Mouse (Mus musculus) left cerebral cortex, postnatal 14 days (tissue): ENCODE measurements around the gene Kctd11. TPM values are rescaled to one million over a fixed set of nuclear protein-coding genes. Genes with fewer than 3 reads are reported as not detected.

Experiments
- DNase-seq, 2 experiments: peaks; one replicate each; pipeline ENCODE4 v3.0.0; 2021 to 2022; ENCODE audit warnings: low spot score in 2 of 2, mixed read lengths in 1 of 2
- intact Hi-C: fragments of 180-260 bp; cut with DNase I; formaldehyde crosslinking; loops from one replicate; pipeline ENCODE4 v1.15.1; 2025
- total RNA-seq, 2 experiments: library from RNA; stranded (reverse); gene quantifications; 2 replicates each; pipeline ENCODE4 v1.2.3; 2021

Gene Kctd11
- total RNA-seq, 2 experiments from 2014 or later: 0.86 to 1.4 TPM

GRCm38 (mm10) chr11:69858113-69858998 lies 22.9 kb downstream of the Kctd11 start, which contains the start of gene Tnk1:
TSS of gene Tnk1 (minus strand) at chr11:69858730.
- no peak for DNase-seq
- intact Hi-C loops: no loop called here

- DNase-seq: no peak
- intact Hi-C loops: no loop called here
Observed at GRCm38 (mm10) chr11:69855347-69855746, 25.9 kb downstream of the Kctd11 start.

GRCm38 (mm10) chr11:69854680-69855079 lies 26.5 kb downstream of the Kctd11 start:
- DNase-seq: no peak
- intact Hi-C loops: no loop called here

GRCm38 (mm10) chr11:69853994-69854393 lies 27.2 kb downstream of the Kctd11 start:
- intact Hi-C loops: no loop called here
- DNase-seq: no peak

- intact Hi-C loops: no loop called here
- DNase-seq: no peak
Observed at GRCm38 (mm10) chr11:69850754-69851153, 30.5 kb downstream of the Kctd11 start.

- no peak for DNase-seq
- intact Hi-C loops: loop anchor here (5.0 kb wide), 1 partner anchor 52 kb away; the partner anchor contains the start of genes 2810408A11Rik and Neurl4
Observed at GRCm38 (mm10) chr11:69849884-69850283, 31.3 kb downstream of the Kctd11 start.

- intact Hi-C loops: loop anchor here (5.0 kb wide), 1 partner anchor 53 kb away; the partner anchor contains the start of genes 2810408A11Rik and Neurl4
- DNase-seq: no peak
Observed at GRCm38 (mm10) chr11:69849128-69849527, 32.1 kb downstream of the Kctd11 start.

GRCm38 (mm10) chr11:69848021-69848420 lies 33.2 kb downstream of the Kctd11 start:
- no peak for DNase-seq
- intact Hi-C loops: loop anchor here (5.0 kb wide), 1 partner anchor 54 kb away; the partner anchor contains the start of genes 2810408A11Rik and Neurl4

- intact Hi-C loops: loop anchor here (5.0 kb wide), 1 partner anchor 55 kb away; the partner anchor contains the start of genes 2810408A11Rik and Neurl4
- no peak for DNase-seq
Observed at GRCm38 (mm10) chr11:69846738-69847688, 34.2 kb downstream of the Kctd11 start.

- peak; percentile 81 to 83 for DNase-seq
- intact Hi-C loops: loop anchor here (5.0 kb wide), 1 partner anchor 56 kb away; the partner anchor contains the start of genes 2810408A11Rik and Neurl4
Observed at GRCm38 (mm10) chr11:69846198-69846680, 35.0 kb downstream of the Kctd11 start, which contains the start of gene Plscr3. TSS of gene Plscr3 (plus strand) at chr11:69846376.

GRCm38 (mm10) chr11:69838714-69839104 lies 42.5 kb downstream of the Kctd11 start:
- intact Hi-C loops: loop anchor here (5.0 kb wide), 1 partner anchor 81 kb away; the partner anchor contains the start of gene Polr2a
- no peak for DNase-seq

- peak; percentile 97 to 99 for DNase-seq
- intact Hi-C loops: loop anchor here (2.0 to 5.0 kb wide), 2 partner anchors 35 to 81 kb away; partner anchors contain the start of gene Polr2a
Observed at GRCm38 (mm10) chr11:69837952-69838713, 43.1 kb downstream of the Kctd11 start, which contains the start of gene Tmem256. TSS of gene Tmem256 (plus strand) at chr11:69838514.

GRCm38 (mm10) chr11:69837604-69837951 lies 43.6 kb downstream of the Kctd11 start, which contains the start of gene Nlgn2:
TSS of gene Nlgn2 (minus strand) at chr11:69837784.
- peak in 1 of 2 experiments; percentile 77 for DNase-seq
- intact Hi-C loops: loop anchor here (2.0 to 5.0 kb wide), 2 partner anchors 35 to 80 kb away; partner anchors contain the start of gene Polr2a

GRCm38 (mm10) chr11:69836703-69837576 lies 44.3 kb downstream of the Kctd11 start:
- DNase-seq: peak; percentile 44
- intact Hi-C loops: loop anchor here (2.0 to 5.0 kb wide), 2 partner anchors 34 to 80 kb away; partner anchors contain the start of gene Polr2a

GRCm38 (mm10) chr11:69835966-69836335 lies 45.3 kb downstream of the Kctd11 start:
- DNase-seq: no peak

GRCm38 (mm10) chr11:69835326-69835965 lies 45.8 kb downstream of the Kctd11 start:
- intact Hi-C loops: loop anchor here (5.0 kb wide), 1 partner anchor 78 kb away; the partner anchor contains the start of gene Polr2a
- no peak for DNase-seq

More at GRCm38 (mm10) chr11:69835966-69836335, 45.3 kb downstream of the Kctd11 start:
- intact Hi-C loops: loop anchor here (2.0 to 5.0 kb wide), 2 partner anchors 33 to 79 kb away; partner anchors contain the start of gene Polr2a
